Mouse (Mus musculus) stomach, postnatal 0 days (tissue): ENCODE data around the gene Hmces. TPM values are rescaled to one million over a fixed set of nuclear protein-coding genes. Genes with fewer than 3 reads are reported as not detected.
"Not testable (repeated sequence)": the region's sequence is repeated elsewhere in the genome, so short reads cannot be mapped to it uniquely, and the experiment has no call there.

Experiments used
- ATAC-seq: fragments of 200-750 bp; cut with Nextera tagmentation; 2 replicates; pipeline ENCODE4 v1.8.0; 2017; ENCODE audit not compliant: low FRiP score, low TSS enrichment
- DNase-seq: peaks from one replicate; pipeline ENCODE4 v3.0.0-alpha.2; 2016; ENCODE audit warnings: low spot score
- H3K27ac ChIP-seq: fragments of 300-500 bp; sonication (generic); replicated peaks from 2 replicates; pipeline ENCODE4 v1.5.1; 2014; ENCODE audit warnings: mild to moderate bottlenecking, control low read depth
- H3K27me3 ChIP-seq: fragments of 300-500 bp; sonication (generic); 2 replicates; pipeline ENCODE4 v1.6.1; 2014; ENCODE audit warnings: low read length; ENCODE audit not compliant: control insufficient read depth, insufficient read depth
- H3K36me3 ChIP-seq: fragments of 300-500 bp; sonication (generic); 2 replicates; pipeline ENCODE4 v1.6.1; 2014; ENCODE audit warnings: low read length, mixed read lengths; ENCODE audit not compliant: control insufficient read depth, insufficient read depth
- H3K4me1 ChIP-seq: fragments of 300-500 bp; sonication (generic); replicated peaks from 2 replicates; pipeline ENCODE4 v1.6.1; 2014; ENCODE audit warnings: antibody characterized with exemption; ENCODE audit not compliant: control insufficient read depth, insufficient read depth
- H3K4me2 ChIP-seq: fragments of 300-500 bp; sonication (generic); replicated peaks from 2 replicates; pipeline ENCODE4 v1.6.1; 2014; ENCODE audit warnings: low read depth, mild to moderate bottlenecking, control low read depth, moderate library complexity
- H3K4me3 ChIP-seq: fragments of 300-500 bp; sonication (generic); 2 replicates; pipeline ENCODE4 v1.5.1; 2014; ENCODE audit warnings: low read depth, low read length, control low read depth
- H3K9ac ChIP-seq: fragments of 300-500 bp; sonication (generic); 2 replicates; pipeline ENCODE4 v1.6.1; 2014; ENCODE audit warnings: mild to moderate bottlenecking, low read length, control low read depth, mixed read lengths
- H3K9me3 ChIP-seq: fragments of 300-500 bp; sonication (generic); 2 replicates; pipeline ENCODE4 v1.6.1; 2016; ENCODE audit warnings: low read length; ENCODE audit not compliant: control insufficient read depth
- CTCF ChIP-seq: IDR thresholded peaks from 2 replicates; pipeline ENCODE4 v1.5.1; 2016; ENCODE audit warnings: antibody characterized with exemption, low read depth, mild to moderate bottlenecking, moderate library complexity
- EP300 ChIP-seq: optimal IDR thresholded peaks from 2 replicates; pipeline ENCODE3; 2016; ENCODE audit warnings: antibody characterized with exemption
- WGBS: fragments of 180-500 bp; shearing (Covaris S2); extraction: QIAGEN DNeasy Blood & Tissue Kit; methylation state at CpG from one replicate; pipeline ENCODE4 v1.1.7; 2014; 5-methylcytosine and 5-hydroxymethylcytosine counted together
- polyA plus RNA-seq: library from polyadenylated mRNA; unstranded; fragments of >200 nt; fragmentation: Nextera tagmentation; extraction: Ambion mirVana; gene quantifications from 2 replicates; pipeline ENCODE4 v1.2.1, GENCODE M21; 2015

The Hmces gene
- polyA plus RNA-seq, 1 experiment from 2014 or later, result 21.3 TPM

DNA sequence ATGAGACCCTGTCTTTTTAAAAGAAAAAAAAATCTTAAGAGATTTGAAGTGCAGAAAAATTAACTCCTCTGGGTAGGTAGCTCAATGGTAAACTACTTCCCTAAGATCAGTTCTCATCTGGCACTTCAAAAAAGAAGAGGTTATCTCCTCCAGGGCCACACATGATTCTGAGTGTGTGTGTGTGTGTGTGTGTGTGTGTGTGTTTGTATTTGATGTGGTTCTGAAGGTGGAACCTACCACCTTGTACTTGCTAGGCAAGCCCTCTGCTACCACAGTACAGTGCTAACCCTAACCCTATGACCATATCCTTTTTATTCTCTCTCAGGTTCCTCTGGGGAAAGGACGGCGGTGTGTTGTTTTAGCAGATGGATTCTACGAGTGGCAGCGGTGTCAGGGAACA lies 7.5 kb downstream of the Hmces start:
- Histone ChIP-seq H3K9ac (no peak overlapping the region), H3K36me3 (peaks cover 8% of the 10 kb centered on the region; the same call in 1 of the 2 replicates), H3K9me3 (no peaks in the 10 kb centered on the region), H3K4me2 (no peak overlapping the region), H3K27me3 (no peaks in the 10 kb centered on the region), H3K4me1 (no peaks in the 10 kb centered on the region), H3K4me3 (no peak overlapping the region), H3K27ac (no peak overlapping the region)
- TF ChIP-seq CTCF, result no peak
- TF ChIP-seq EP300, result no peak
- DNase-seq, result no peak
- no peak for ATAC-seq
- 93% methylated on average over 4 of the region's 4 CpGs for WGBS

- WGBS, result 76% methylated on average over 1 of the region's 1 CpGs
- no peak for ATAC-seq
- H3K27ac ChIP-seq, result no peak overlapping the region
Observed at GRCm38 (mm10) chr6:87923624-87924023, 9.9 kb downstream of the Hmces start.

GRCm38 (mm10) chr6:87935037-87935436 lies 21.3 kb downstream of the Hmces start:
- Histone ChIP-seq H3K27me3 (no peaks in the 10 kb centered on the region), H3K4me1 (no peaks in the 10 kb centered on the region), H3K27ac (no peak overlapping the region), H3K36me3 (peaks cover 2% of the 10 kb centered on the region; the same call in 1 of the 2 replicates), H3K9me3 (no peaks in the 10 kb centered on the region), H3K4me2 (no peak overlapping the region), H3K4me3 (no peak overlapping the region), H3K9ac (no peak overlapping the region)
- WGBS, result 80% methylated on average over 5 of the region's 5 CpGs
- no peak for ATAC-seq
- no peak for TF ChIP-seq CTCF
- no peak for TF ChIP-seq EP300
- no peak for DNase-seq

More at GRCm38 (mm10) chr6:87923624-87924023, 9.9 kb downstream of the Hmces start:
- H3K9me3 ChIP-seq, result no peaks in the 10 kb centered on the region
- no peak overlapping the region for H3K4me3 ChIP-seq
- no peak overlapping the region for H3K4me2 ChIP-seq
- H3K36me3 ChIP-seq, result peaks cover 12% of the 10 kb centered on the region
- H3K4me1 ChIP-seq, result no peaks in the 10 kb centered on the region
- no peak for DNase-seq
- no peak for TF ChIP-seq CTCF
- TF ChIP-seq EP300, result no peak
- no peaks in the 10 kb centered on the region for H3K27me3 ChIP-seq
- no peak overlapping the region for H3K9ac ChIP-seq

GRCm38 (mm10) chr6:87937178-87937788 lies 23.5 kb downstream of the Hmces start:
- Histone ChIP-seq H3K9ac (no peak overlapping the region), H3K36me3 (peaks cover 2% of the 10 kb centered on the region; the same call in 1 of the 2 replicates), H3K4me2 (no peak overlapping the region), H3K9me3 (no peaks in the 10 kb centered on the region), H3K4me1 (no peaks in the 10 kb centered on the region), H3K27me3 (no peaks in the 10 kb centered on the region), H3K4me3 (no peak overlapping the region), H3K27ac (no peak overlapping the region)
- DNase-seq (peak; percentile 64), ATAC-seq (peak; percentile 89)
- 42% methylated on average over 19 of the region's 19 CpGs for WGBS
- TF ChIP-seq EP300 (no peak), CTCF (no peak)

DNA sequence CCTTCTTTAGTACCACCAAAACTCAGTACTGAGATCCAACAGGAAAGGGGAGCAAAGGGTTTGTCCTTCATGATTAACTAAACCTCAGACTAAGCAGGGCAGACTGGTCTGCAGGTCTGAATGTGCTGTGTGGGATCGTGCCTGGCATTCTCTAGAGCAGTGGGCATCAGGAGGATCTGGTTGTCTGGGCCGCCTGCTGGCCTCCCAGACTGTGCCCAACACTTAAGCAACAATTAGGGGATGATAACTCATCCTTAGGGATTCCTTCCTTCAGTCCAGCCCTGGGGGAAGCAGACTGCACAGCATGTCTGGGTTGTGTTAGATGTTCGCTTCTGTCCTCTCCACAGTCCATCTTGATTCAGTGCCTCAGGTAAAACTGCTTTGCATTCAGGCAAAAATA lies 25.2 kb downstream of the Hmces start:
- ATAC-seq (no peak), DNase-seq (no peak)
- Histone ChIP-seq H3K4me3 (no peak overlapping the region), H3K27ac (no peak overlapping the region), H3K27me3 (no peaks in the 10 kb centered on the region), H3K9me3 (no peaks in the 10 kb centered on the region), H3K9ac (no peak overlapping the region), H3K4me2 (no peak overlapping the region), H3K36me3 (peaks cover 2% of the 10 kb centered on the region; the same call in 1 of the 2 replicates), H3K4me1 (no peaks in the 10 kb centered on the region)
- WGBS, result 86% methylated on average over 3 of the region's 3 CpGs
- TF ChIP-seq EP300 (no peak), CTCF (no peak)

GRCm38 (mm10) chr6:87942179-87942578 lies 28.4 kb downstream of the Hmces start:
- Histone ChIP-seq H3K9ac (no peak overlapping the region), H3K27ac (no peak overlapping the region), H3K4me1 (no peaks in the 10 kb centered on the region), H3K4me2 (no peak overlapping the region), H3K27me3 (no peaks in the 10 kb centered on the region), H3K9me3 (no peaks in the 10 kb centered on the region), H3K36me3 (no peaks in the 10 kb centered on the region), H3K4me3 (no peak overlapping the region)
- WGBS, result 84% methylated on average over 7 of the region's 7 CpGs
- TF ChIP-seq CTCF (no peak), EP300 (no peak)
- no peak for DNase-seq
- ATAC-seq, result no peak

GRCm38 (mm10) chr6:87962457-87962856 lies 48.7 kb downstream of the Hmces start:
- not testable (repeated sequence) for H3K9ac ChIP-seq, H3K9me3 ChIP-seq, H3K4me1 ChIP-seq, H3K36me3 ChIP-seq, H3K4me3 ChIP-seq, H3K27me3 ChIP-seq, H3K27ac ChIP-seq, H3K4me2 ChIP-seq, ATAC-seq, DNase-seq
- 49% methylated on average over 4 of the region's 4 CpGs for WGBS
